Mouse (Mus musculus) heart, postnatal 36 days (tissue): ENCODE measurements around the gene Rab4b. TPM values are rescaled to one million over a fixed set of nuclear protein-coding genes. Genes with fewer than 3 reads are reported as not detected.

Experiments
- DNase-seq, 2 experiments: peaks; one replicate each; pipeline ENCODE4 v3.0.0; 2021 to 2022
- intact Hi-C: fragments of 180-260 bp; cut with DNase I; formaldehyde crosslinking; loops from one replicate; pipeline ENCODE4 v1.15.1; 2025
- total RNA-seq, 2 experiments: library from RNA; stranded (reverse); gene quantifications; 2 replicates each; pipeline ENCODE4 v1.2.3; 2021

Gene Rab4b
- total RNA-seq: 10 to 100 TPM; 14.5 to 15.7 TPM

- intact Hi-C loops: loop anchor here (1.0 to 2.0 kb wide), 2 partner anchors 16 to 17 kb away; partner anchors contain the start of gene BC024978
These were observed at the start of gene Rab4b for GRCm38 (mm10) chr7:27178324-27179216. TSS of gene Rab4b (minus strand) at chr7:27178896.

DNA sequence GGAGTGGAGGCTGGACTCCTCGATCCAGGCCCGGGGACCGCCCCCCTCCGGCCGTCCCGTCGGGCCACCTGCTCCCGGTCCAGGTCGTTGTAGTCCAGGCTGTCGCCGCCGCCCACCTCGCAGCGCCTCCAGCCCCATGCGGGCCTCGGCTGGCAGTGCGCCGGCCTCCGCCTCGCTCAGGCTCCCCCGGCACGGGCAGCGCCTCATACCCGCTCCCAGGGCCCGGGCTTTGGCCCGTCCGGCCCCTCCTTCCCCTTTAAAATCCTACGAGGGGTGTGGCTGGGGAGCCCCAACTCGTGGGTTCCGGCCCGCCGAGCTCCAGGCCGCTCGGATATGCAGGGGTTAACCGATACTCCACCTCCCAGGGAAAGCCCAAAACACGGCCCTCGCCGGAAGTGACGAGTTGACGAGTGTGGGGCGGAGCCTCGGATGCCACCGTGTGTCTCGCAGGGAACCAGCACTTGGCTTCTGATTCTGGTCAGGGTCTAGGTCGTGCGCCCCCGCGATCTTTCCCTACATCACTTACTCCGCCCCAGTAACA is 49.7 kb upstream of the Rab4b start, which contains the start of gene Itpkc:
Gene Itpkc, minus strand, starts transcription at position 381 of the 541 bp plus-strand sequence.
- intact Hi-C loops: no loop called here
- DNase-seq: peak; percentile 88 to 91

More at GRCm38 (mm10) chr7:27178324-27179216, at the start of gene Rab4b:
- peak; percentile 97 to 99 for DNase-seq

DNA sequence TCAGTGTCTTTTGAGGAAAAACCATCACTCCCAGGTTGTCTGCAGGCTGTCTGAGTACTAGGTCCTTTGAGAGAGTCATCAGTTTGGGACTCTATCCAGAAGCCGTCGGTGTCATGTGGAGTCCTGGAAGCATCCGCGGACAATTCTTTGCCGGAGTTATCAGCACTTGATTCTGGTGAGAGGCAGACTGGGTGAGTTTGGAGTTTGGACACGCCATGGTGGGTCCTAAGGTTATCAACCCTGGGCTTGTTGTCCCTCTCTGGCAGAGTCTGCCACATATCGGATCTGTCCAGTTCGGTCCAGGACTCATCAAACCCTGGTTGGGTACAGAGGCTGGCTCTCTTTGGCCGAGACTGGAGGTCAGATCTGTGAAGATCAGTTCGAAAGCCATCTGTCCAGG is 49.0 kb upstream of the Rab4b start:
- DNase-seq: peak in 1 of 2 experiments; percentile 17
- intact Hi-C loops: loop anchor here (2.0 kb wide), 1 partner anchor 31 kb away; the partner anchor contains the start of gene Snrpa

- DNase-seq: no peak
- intact Hi-C loops: loop anchor here (2.0 kb wide), 1 partner anchor 30 kb away; the partner anchor contains the start of gene Snrpa
These were observed 48.6 kb upstream of the Rab4b start for GRCm38 (mm10) chr7:27227276-27227675.

DNA sequence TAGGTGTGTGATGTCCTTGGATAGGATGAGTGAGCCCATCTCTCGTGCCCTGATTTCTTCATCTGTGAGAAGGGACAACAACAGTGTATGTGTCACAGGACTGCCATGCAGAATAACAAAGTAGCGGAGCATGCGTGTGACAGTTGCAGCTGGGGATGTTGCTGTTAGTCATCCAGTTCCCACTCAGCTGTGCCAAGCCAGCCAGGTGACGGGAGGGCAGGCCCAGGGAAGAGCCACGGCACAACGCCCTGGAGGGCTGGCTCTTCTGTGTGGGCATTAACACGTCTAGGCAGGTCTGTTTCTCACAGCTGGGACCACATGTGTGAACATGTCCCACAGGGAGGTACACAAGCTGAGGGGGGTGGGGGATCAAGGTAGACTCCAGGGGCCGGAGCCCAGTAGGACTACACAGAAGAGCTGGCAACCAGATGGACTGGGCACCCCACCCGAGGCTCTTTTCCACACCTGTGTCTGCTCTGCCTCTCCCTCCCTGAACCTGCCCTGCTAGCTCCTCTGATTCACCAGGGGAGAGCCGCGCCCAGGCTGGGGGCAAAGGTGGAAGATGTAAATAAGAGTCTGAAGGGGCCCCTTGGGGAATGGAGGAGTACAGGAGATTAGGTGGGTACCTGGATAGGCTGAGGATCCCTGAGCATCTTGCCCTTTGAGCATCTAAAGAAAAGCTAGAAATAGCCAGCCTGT is 46.3 kb upstream of the Rab4b start:
- intact Hi-C loops: no loop called here
- peak in 1 of 2 experiments; percentile 22 for DNase-seq

GRCm38 (mm10) chr7:27222538-27222937 is 43.8 kb upstream of the Rab4b start:
- DNase-seq: no peak
- intact Hi-C loops: no loop called here

DNA sequence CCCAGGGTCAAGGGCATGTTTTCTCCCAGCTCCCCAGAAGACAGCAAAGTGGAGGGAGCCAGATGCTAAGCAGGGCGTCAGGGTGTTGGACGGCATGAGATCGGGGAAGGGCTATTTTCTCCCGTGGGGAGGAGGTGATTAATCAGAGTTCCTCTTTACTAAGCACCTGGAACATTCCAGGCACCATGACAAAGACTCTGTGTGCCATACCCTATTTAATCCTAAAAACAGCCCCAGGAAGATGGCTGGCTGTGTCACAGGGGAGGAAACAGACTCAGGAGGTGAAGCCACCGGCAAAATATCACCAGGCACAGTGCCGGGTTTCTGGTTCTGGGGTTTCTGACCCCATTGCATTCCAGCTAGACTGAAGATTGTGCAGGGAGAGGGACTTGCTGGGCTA is 43.2 kb upstream of the Rab4b start:
- intact Hi-C loops: no loop called here
- DNase-seq: no peak

DNA sequence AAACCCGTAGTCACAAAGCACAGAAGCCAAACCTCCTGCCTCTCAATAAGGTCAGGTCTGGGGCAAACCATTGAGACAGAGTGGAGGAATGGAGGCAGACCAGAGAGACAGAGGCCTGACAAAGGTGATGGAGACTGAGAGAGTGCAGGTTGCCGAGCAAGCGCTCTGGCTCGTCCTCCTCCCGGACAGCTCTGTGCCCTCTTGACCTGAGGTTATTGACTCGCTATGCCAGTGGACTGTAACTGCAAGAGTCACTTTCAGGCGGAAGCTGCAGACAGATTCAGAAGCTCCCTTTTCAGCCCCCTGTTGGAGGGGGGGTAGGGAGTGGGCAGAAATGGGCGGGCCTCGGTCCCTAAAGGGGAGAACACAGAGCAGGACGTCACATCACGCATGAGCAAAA is 41.2 kb upstream of the Rab4b start:
- intact Hi-C loops: no loop called here

DNA sequence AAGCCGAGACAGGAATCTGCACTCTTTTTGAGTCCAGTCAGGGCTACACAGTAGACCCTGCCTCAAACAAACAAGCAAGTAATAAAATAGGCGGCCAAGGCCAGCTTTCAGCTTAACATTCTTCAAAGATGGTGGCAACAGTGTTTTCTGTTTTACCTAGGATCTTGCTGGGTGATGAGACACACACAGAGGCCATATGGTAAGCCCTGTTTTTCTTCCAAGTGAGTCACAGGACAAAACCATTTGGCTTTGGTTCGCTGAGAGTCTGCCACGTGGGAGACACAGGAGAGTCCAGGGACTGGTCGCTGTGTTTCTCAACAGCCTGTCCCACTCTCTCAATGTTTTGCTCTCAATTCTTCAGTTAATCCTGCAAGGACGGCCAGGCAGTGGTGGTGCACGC is 39.9 kb upstream of the Rab4b start:
- no peak for DNase-seq
- intact Hi-C loops: no loop called here

More for the DNA sequence above, 41.2 kb upstream of the Rab4b start:
- DNase-seq: no peak

DNA sequence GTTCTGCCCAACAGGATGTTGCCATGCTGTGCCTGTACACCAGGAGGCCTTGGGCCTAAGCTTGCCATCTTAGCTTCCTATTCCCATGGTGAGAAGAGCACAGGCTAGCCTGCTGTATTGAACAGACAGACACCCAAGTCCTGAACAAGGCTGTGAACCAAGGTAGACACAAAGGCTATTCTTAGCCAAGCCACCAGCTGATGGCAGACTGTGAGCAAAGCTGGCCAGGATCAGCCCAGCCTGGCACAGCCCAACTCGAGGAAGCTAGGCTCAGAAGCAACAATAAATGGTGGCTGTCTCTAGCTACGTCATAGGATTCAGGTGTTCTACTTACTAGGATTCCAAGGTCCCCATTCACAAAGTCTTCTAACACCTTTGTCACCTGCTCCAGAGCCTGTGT is 33.9 kb upstream of the Rab4b start:
- DNase-seq: no peak
- intact Hi-C loops: no loop called here

DNA sequence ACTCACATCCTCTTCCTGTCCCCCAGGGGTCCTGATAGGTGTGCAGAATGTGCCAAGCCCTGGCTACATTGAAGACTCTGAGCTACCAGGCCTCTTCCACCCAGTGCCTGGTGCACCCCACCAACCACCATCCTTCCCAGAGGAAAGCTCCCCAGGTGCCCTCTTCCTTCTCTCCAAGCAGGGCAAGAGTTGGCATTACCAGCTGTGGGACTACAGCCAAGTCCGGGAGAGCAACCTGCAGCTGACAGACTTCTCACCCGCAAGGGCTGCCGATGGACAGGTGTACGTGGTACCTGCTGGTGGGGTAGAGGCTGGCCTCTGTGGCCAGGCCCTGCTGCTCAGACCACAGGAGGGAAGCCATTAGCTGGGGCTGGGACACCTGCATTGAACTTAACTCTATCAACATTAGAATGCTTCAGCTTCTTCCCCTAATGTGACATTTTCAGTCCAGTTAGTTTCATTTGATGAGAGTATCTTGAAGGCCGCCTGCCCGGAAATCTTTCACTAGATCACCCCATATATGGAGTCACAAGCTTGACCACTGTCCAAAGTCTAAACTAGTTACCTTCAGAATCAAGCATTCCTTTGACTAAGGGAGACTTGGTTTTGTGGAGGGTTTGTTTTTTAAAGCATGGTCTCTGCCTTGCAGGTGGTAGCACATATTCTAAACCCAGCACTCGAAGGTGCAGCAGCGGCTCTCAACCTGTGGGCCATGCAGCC is 25.2 kb upstream of the Rab4b start:
- intact Hi-C loops: no loop called here
- DNase-seq: no peak

DNA sequence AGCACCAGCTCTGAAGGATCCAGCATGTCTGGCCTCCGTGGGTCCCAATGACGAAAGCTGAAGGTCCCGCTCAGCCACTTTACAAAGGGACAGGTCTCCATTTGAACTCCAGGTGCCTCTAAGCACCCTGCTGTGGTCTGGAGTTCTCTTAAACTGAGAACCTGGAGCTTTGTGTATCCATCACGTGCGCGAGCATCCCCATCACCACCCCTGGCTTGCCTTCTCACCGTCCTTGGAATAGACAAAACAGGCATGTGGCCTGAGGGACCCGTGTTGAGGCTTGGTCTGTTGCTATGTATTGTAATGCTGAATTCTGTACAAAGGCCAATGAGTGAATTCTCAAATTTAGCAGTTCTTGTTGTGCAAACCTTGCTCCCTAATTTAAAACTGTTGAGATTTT is 20.1 kb upstream of the Rab4b start:
- intact Hi-C loops: no loop called here
- DNase-seq: no peak

- intact Hi-C loops: no loop called here
- DNase-seq: no peak
These were observed 19.7 kb upstream of the Rab4b start for GRCm38 (mm10) chr7:27198355-27198754.

- DNase-seq: no peak
- intact Hi-C loops: loop anchor here (2.0 kb wide), 1 partner anchor 29 kb away; no protein-coding TSS in a partner anchor
These were observed 18.9 kb upstream of the Rab4b start for GRCm38 (mm10) chr7:27197634-27198033.

GRCm38 (mm10) chr7:27197136-27197535 is 18.4 kb upstream of the Rab4b start:
- intact Hi-C loops: loop anchor here (2.0 kb wide), 1 partner anchor 30 kb away; no protein-coding TSS in a partner anchor
- no peak for DNase-seq

DNA sequence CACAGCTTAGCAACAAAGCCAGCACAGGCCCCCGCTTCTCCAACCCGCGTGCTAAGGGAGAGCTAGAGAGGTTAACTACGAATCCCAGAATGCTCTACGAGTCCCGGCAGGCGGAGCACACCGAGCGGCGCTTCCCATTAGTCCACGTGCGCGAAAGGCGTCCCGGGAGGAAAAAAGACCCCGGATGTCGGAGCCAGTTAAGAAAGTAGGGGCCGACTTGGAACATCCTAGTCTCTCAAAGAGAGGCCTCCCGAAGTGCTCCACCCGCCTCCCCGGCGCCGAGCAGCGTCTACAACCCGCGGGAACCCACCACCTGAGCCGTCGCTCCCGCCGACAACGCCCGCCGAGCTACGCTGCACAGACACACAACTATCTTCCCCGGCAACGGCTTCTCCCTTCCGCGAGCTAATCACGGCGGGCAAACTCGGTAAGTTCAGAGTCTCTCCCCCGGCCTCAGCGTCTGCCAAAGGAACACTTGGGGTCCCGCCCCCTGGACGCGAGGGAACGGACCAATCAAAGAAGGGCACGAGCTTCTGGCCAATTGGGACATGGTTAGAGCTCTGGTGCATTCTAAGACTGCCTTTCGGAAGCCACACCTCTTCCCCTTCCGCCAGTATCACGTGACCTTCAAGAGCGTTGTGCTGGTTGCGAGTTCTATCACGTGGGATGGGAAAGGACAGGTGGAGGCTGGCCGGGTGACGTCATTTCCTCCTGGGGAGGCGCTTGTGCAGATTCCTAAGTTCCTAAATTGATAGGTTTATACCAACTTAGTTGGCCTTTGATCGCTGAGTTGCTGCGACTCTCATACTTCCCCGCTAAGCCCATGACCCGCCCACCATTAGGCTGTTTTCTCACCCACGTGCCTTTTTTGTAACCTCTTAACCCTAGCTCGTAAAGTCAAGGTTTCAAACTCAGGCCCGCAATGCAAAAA is 17.2 kb upstream of the Rab4b start, which contains the start of the genes BC024978 and Snrpa:
Gene BC024978, plus strand, starts transcription at position 101 of the 931 bp plus-strand sequence.
Gene Snrpa, minus strand, starts transcription at position 591 of the 931 bp plus-strand sequence.
- intact Hi-C loops: loop anchor here (1.0 to 2.0 kb wide), 4 partner anchors 17 to 37 kb away; partner anchors contain the start of gene Egln2
- peak; percentile 91 to 92 for DNase-seq

DNA sequence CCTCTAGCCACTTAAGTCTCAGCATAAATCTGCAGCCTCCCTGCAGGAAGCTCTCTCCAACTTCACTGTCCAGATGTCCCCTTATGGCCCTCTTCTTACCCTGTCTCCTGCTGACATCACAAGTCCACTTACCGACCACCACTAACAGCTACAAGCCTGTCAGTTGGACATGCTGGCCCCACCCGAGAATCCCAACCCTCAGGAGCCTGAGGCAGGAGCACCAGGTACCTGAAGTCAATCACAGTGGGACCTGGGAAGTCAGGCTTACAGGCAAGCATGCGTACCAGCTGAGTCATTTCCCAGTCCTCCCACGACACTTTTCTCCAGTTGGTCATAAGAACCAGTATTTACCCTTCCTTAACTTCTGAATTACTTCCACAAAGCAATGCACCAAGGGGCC is 15.0 kb upstream of the Rab4b start:
- no peak for DNase-seq
- intact Hi-C loops: loop anchor here (2.0 kb wide), 2 partner anchors 27 to 35 kb away; partner anchors contain the start of gene Egln2

DNA sequence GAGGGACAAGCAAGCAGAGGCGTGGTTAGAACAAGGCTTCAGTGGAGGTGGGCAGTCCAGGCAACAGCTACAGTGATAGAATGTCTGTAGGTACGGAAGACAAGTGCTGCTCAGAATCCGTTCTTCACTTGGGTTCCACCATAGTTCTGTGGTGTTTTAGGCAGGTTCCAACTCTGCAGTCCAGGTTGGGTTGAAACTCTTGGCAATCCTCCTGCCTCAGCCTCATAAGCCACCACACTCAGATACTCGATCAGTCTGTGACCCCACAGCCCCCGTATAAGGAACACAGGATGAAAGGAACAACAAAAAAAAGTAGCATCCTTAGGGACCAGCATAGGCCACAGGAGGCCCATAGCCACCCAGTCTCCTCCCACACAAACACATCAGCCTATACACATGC is 13.7 kb upstream of the Rab4b start:
- intact Hi-C loops: loop anchor here (1.0 kb wide), 1 partner anchor 12 kb away; no protein-coding TSS in a partner anchor
- no peak for DNase-seq
